Mouse (Mus musculus) telencephalon, adult 2 months (tissue): ENCODE data around the gene Krtap4-8.
"Not testable (repeated sequence)": the region's sequence is repeated elsewhere in the genome, so short reads cannot be mapped to it uniquely, and the experiment has no call there.

Experiments used
- DNase-seq: peaks from one replicate; pipeline ENCODE4 v3.0.0-alpha.2; 2011; ENCODE audit warnings: low read depth, low spot score

Krtap4-8 gene

DNA sequence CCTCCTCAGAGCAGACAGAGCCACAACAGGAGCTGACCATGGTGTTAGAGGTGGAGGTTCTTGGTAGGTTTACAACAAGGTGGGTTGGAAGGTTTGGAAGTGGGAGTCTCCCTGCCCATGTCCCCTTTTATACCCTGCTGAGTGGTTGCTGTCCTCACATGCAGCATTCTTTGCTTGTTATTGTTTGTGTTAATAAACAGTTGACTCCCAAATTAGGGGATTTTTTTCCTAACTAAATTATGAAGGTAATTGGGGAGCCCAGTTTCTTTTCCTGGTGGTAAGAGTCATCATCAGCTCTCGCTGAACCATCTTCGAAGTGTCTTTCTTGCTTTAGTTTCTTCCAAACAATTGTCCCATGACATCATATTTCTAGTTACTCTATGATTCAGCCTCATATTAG lies at the start of gene Krtap4-8:
Krtap4-8 (minus strand) TSS at position 101 of the 400 bp plus-strand sequence.
- DNase-seq: no peak

DNA sequence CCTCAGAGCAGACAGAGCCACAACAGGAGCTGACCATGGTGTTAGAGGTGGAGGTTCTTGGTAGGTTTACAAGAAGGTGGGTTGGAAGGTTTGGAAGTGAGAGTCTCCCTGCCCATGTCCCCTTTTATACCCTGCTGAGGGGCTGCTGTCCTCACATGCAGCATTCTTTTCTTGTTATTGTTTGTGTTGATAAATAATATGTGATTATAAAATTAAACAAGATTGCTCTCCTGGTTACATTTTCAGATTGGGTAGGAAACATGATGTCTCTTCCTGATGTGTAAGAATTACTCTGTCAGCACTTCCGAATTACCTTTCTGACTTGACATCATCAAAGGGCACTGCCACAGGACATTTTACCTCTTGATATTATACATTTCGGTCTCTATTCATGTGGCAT lies 35.1 kb upstream of the Krtap4-8 start, which contains the start of gene Gm11564:
Gm11564 (minus strand) TSS at position 101 of the 400 bp plus-strand sequence.
- not testable (repeated sequence) for DNase-seq

DNA sequence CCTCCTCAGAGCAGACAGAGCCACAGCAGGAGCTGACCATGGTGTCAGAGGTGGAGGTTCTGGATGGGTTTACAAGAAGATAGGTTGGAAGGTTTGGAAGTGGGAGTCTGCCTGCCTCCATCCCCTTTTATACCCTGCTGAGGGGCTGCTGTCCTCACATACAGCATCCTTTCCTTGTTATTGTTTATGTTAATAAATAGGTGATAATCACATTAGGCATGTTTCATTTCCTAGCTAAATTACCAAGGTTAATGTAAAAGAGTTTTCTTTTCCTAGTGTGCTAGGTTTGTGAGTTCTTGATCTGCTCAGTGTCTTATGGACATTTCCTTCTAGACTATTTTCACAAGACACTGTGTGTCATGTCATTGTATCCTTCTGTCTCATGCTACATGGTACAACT lies 29.3 kb upstream of the Krtap4-8 start, which contains the start of gene Krtap4-13:
Krtap4-13 (minus strand) TSS at position 101 of the 400 bp plus-strand sequence.
- not testable (repeated sequence) for DNase-seq

GRCm38 (mm10) chr11:99804346-99804745 lies 23.8 kb upstream of the Krtap4-8 start, which contains the start of gene Gm11554:
Gm11554 (minus strand) TSS chr11:99804446.
- DNase-seq: not testable (repeated sequence)

- DNase-seq: not testable (repeated sequence)
These were observed 18.3 kb upstream of the Krtap4-8 start, which contains the start of gene Gm11569 for GRCm38 (mm10) chr11:99798832-99799231. Gm11569 (minus strand) TSS chr11:99798932.

DNA sequence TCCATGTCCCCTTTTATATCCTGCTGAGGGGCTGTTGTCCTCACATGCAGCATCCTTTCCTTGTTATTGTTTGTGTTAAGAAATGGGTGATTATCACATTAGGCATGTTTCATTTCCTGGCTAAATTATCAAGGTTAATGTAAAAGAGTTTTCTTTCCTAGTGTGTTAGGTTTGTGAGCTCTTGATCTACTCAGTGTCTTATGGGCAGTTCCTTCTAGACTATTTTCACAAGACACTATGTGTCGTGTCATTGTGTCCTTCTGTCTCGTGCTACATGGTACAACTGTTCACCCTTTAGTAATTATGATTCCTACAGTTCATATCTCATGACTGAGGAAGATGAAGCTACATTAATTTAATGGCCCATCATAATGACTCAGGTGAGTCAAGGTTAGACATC lies 12.9 kb upstream of the Krtap4-8 start, which contains the start of gene Gm11596:
Gm11596 (minus strand) TSS at position 101 of the 400 bp plus-strand sequence.
- no peak for DNase-seq

DNA sequence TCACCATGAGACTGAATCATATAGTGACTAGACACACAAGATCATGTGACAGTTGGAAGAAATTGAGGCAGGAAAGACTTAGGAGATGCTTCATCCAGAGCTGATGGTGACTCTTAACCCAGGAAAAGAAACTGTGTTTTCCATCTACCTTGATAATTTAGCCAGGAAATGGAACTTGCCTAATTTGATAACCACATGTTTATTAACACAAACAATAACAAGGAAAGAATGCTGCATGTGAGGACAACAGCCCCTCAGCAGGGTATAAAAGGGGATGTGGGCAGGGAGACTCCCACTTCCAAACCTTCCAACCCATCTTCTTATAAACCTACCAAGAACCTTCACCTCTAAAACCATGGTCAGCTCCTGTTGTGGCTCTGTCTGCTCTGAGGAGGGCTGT lies 4.4 kb upstream of the Krtap4-8 start, which contains the start of gene Krtap4-9:
Krtap4-9 (plus strand) TSS at position 301 of the 400 bp plus-strand sequence.
- DNase-seq: not testable (repeated sequence)

- no peak for DNase-seq
These were observed 2.1 kb downstream of the Krtap4-8 start for GRCm38 (mm10) chr11:99778401-99778800.

DNA sequence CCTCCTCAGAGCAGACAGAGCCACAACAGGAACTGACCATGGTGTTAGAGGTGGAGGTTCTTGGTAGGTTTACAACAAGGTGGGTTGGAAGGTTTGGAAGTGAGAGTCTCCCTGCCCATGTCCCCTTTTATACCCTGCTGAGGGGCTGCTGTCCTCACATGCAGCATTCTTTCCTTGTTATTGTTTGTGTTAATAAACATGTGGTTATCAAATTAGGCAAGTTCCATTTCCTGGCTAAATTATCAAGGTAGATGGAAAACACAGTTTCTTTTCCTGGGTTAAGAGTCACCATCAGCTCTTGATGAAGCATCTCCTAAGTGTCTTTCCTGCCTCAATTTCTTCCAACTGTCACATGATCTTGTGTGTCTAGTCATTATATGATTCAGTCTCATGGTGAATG lies 7.7 kb downstream of the Krtap4-8 start, which contains the start of gene Gm11595:
Gm11595 (minus strand) TSS at position 101 of the 400 bp plus-strand sequence.
- DNase-seq: not testable (repeated sequence)

DNA sequence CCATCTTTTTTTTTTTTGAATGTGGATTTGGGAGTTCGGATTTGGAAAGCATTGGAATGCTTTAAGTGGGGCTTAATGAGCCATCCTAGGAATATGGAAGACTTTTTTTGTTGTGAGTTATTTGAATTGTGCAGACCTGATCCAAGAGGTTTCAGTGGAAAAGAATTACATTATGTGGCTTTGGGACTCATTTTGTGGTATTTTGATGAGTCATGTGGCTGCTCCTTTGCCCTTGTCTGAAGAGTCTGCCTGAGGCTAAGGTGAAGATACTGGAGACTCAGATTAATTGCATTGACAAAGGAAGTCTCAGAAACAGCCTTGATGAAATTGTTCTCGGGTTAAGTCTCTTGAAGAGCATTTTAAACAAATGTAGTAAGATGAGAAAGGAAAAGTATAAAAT lies 12.1 kb downstream of the Krtap4-8 start:
- no peak for DNase-seq

DNA sequence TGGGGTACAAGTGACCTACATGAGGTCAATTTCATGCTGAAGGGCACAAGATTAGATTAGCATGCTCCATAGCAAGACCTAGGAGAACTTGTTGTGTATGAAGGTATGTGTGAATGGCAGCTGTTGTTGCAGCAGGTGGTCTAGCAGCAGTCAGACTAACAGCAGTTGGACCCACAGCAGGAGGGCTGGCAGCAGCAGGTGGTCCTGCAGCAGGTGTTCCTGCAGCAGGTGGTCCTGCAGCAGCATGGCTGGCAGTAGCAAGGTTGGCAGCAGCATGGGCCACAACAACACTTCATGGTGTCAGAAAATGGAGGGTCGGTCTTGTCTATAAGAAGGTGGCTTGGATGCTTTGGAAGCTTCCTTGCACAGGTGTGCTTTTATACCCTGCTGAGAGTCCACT lies 21.6 kb downstream of the Krtap4-8 start:
- no peak for DNase-seq

DNA sequence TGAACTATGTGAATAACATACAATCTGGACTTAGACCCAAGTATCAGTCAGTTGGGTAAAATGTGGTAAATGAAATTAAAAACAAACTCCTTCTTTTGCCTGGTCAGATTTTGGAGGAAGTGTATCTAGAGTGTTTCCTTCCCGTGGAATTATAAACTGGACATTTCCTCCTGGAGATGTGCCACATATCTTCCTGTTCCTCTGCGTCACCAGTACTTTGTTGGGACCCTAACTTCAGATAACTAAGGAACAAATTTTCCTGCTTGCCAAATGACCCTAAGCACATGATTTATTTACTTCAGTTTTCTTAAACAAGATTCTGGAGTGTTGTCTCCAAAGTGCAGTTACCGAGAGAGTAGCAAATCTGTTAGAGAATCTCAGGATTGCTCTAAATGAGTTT lies 36.5 kb downstream of the Krtap4-8 start:
- no peak for DNase-seq

DNA sequence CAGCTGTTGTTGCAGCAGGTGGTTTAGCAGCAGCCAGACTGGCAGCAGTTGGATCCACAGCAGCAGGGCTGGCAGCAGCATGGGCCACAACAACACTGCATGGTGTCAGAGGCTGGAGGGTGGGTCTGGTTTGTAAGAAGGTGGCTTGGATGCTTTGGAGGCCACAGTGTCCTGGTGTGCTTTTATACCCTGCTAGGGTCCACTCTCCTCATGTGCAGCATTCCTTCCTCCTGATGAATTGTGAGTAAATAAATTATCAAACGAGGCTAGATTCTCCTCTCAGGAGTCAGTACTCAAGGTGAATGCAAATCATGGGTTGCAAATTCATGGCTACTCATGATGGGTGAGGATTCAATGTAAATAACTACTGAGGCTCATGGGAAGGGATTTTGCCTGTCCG lies 46.3 kb downstream of the Krtap4-8 start, which contains the start of gene Gm14180:
Gm14180 (minus strand) TSS at position 101 of the 400 bp plus-strand sequence.
- DNase-seq: no peak
